Mouse (Mus musculus): ENCODE results near the gene Rbm10.

DNA sequence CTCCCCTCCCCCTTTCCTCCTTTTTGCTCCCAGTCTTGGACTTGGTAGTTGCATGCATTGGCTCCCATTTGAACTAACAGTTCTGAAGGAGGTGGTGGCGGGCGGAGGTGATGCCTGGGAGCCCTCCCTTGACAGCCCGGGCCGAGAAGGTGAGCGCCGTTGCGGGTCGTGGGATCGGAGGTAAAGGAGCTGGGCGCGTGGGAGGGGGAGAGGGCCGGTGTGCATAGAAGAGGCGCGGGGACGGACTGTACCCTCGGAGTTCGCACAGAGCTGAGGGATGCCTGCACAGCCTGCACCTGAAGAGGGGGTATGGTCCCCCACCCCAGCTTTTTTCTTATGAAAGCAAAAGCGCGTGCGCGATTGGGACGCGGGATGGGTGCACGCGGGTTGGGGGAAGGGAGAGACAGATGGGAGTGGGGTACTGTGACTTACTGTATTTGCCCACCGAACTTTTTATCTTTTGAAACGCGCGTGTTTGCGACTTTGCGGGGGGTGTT is 648 bp downstream of the Rbm10 start:
- TF ChIP-seq CTCF (IDR thresholded peaks at IDR 0.05; ENCODE audit: low read depth), result no peak
- no peak for TF ChIP-seq EP300 (optimal IDR thresholded peaks at IDR 0.05)
